Comparison of ENCODE assay signal across 12 mouse cellular contexts in genomic region chr9:91363011-91363730, GRCm38 (mm10). TPM values are rescaled to one million over a fixed set of nuclear protein-coding genes. Genes with fewer than 3 reads are reported as not detected.
DNase-seq lines count a peak whose midpoint lies in the region; ATAC-seq and TF ChIP-seq lines count a peak whose summit lies in the region.
"Had no signal": no experiment of that assay in that cellular context is flagged by ENCODE, and none has a peak within 500 bp of the region (broad histone marks: within the 10 kb centered on the region; RNA-seq: fewer than 3 reads in every experiment).

No protein-coding gene starts in this region.

- DNase-seq in gastrocnemius, adult 2 months = no peak
- no peak for DNase-seq in gastrocnemius, postnatal 4 days (ENCODE audit: low spot score in 2 of 2)
- peak; percentile 27 for DNase-seq in embryonic facial prominence, embryonic 11.5 days (ENCODE audit: low spot score)
- DNase-seq in hindbrain, embryonic 14.5 days (ENCODE audit: low spot score) = peak; percentile 38
- no peak for DNase-seq in left cerebral cortex, postnatal 36 days (ENCODE audit: low spot score in 2 of 2)
- no peak for DNase-seq in kidney, adult 11 months
- no peak for DNase-seq in yolk sac, embryonic 10.5 days (ENCODE audit: low spot score)
- DNase-seq: gastrocnemius, postnatal 36 days; kidney, adult 18-20 months had no signal

- intact Hi-C loops in gastrocnemius, adult 2 months (cut with DNase I) = no loop called here
- intact Hi-C loops in left cerebral cortex, postnatal 36 days (cut with DNase I) = loop anchor here (5.0 to 10.0 kb wide), 3 partner anchors 44 to 1478 kb away; no protein-coding TSS in a partner anchor

- 2% methylated on average over 14 of the region's 14 CpGs for WGBS in embryonic facial prominence, embryonic 11.5 days
- WGBS in hindbrain, embryonic 14.5 days = 4% methylated on average over 14 of the region's 14 CpGs
- WGBS in neural tube, embryonic 12.5 days = under 1% methylated on average over 14 of the region's 14 CpGs

- H3K9ac ChIP-seq in embryonic facial prominence, embryonic 11.5 days (replicated peaks; ENCODE audit: low read length) = peak overlapping the region; percentile 62
- peak overlapping the region; percentile 97 for H3K9ac ChIP-seq in hindbrain, embryonic 14.5 days
- H3K9ac ChIP-seq in neural tube, embryonic 12.5 days = peak overlapping the region; percentile 98
- H3K9ac ChIP-seq: limb, embryonic 12.5 days had no signal

- no peaks in the 10 kb centered on the region for H3K4me1 ChIP-seq in embryonic facial prominence, embryonic 11.5 days (ENCODE audit: control insufficient read depth, insufficient read depth, low read length)
- no peaks in the 10 kb centered on the region for H3K4me1 ChIP-seq in hindbrain, embryonic 14.5 days (replicated peaks; ENCODE audit: control insufficient read depth, insufficient read depth, low read length)
- H3K4me1 ChIP-seq in neural tube, embryonic 12.5 days = no peaks in the 10 kb centered on the region

- ATAC-seq in embryonic facial prominence, embryonic 11.5 days (replicated peaks; ENCODE audit: insufficient number of reproducible peaks, low FRiP score, low TSS enrichment, low read depth) = no peak
- ATAC-seq in hindbrain, embryonic 14.5 days (ENCODE audit: low FRiP score) = no peak
- no peak for ATAC-seq in neural tube, embryonic 12.5 days (ENCODE audit: low FRiP score, low read depth)

- peaks cover 51% of the 10 kb centered on the region for H3K27me3 ChIP-seq in embryonic facial prominence, embryonic 11.5 days (ENCODE audit: control insufficient read depth, insufficient read depth, low read length)
- H3K27me3 ChIP-seq in hindbrain, embryonic 14.5 days (ENCODE audit: control insufficient read depth, insufficient read depth, low read length) = peaks cover 45% of the 10 kb centered on the region
- peaks cover 18% of the 10 kb centered on the region for H3K27me3 ChIP-seq in neural tube, embryonic 12.5 days (replicated peaks)

- peak overlapping the region; percentile 66 for H3K4me3 ChIP-seq in gastrocnemius, adult 2 months
- peak overlapping the region; percentile 37 for H3K4me3 ChIP-seq in embryonic facial prominence, embryonic 11.5 days (ENCODE audit: low read depth, low read length)
- peak overlapping the region; percentile 51 for H3K4me3 ChIP-seq in hindbrain, embryonic 14.5 days (replicated peaks; ENCODE audit: low read length)
- H3K4me3 ChIP-seq in neural tube, embryonic 12.5 days = peak overlapping the region; percentile 82

- H3K9me3 ChIP-seq in embryonic facial prominence, embryonic 11.5 days (replicated peaks; ENCODE audit: control insufficient read depth, low read length) = no peaks in the 10 kb centered on the region
- H3K9me3 ChIP-seq in hindbrain, embryonic 14.5 days (ENCODE audit: control insufficient read depth, low read length) = no peaks in the 10 kb centered on the region
- no peaks in the 10 kb centered on the region for H3K9me3 ChIP-seq in neural tube, embryonic 12.5 days
- H3K9me3 ChIP-seq: limb, embryonic 12.5 days had no signal

- H3K27ac ChIP-seq in gastrocnemius, adult 2 months = peak overlapping the region; percentile 63; the same call in 1 of the 2 replicates
- H3K27ac ChIP-seq in embryonic facial prominence, embryonic 11.5 days (replicated peaks; ENCODE audit: low read depth, low read length) = no peak overlapping the region
- H3K27ac ChIP-seq in hindbrain, embryonic 14.5 days = peak overlapping the region; percentile 96
- H3K27ac ChIP-seq in neural tube, embryonic 12.5 days = peak overlapping the region; percentile 98
- H3K27ac ChIP-seq: limb, embryonic 12.5 days; macrophage had no signal

- H3K4me2 ChIP-seq in embryonic facial prominence, embryonic 11.5 days (ENCODE audit: low read depth, low read length) = no peak overlapping the region
- H3K4me2 ChIP-seq in hindbrain, embryonic 14.5 days (replicated peaks) = peak overlapping the region; percentile 52
- peak overlapping the region; percentile 60 for H3K4me2 ChIP-seq in neural tube, embryonic 12.5 days (replicated peaks)

- no peaks in the 10 kb centered on the region for H3K36me3 ChIP-seq in embryonic facial prominence, embryonic 11.5 days (replicated peaks; ENCODE audit: control insufficient read depth, insufficient read depth, low read depth, low read length)
- peaks cover 8% of the 10 kb centered on the region; the same call in 1 of the 2 replicates for H3K36me3 ChIP-seq in hindbrain, embryonic 14.5 days (replicated peaks; ENCODE audit: control insufficient read depth, insufficient read depth)
- peaks cover 12% of the 10 kb centered on the region; the same call in 1 of the 2 replicates for H3K36me3 ChIP-seq in neural tube, embryonic 12.5 days
- H3K36me3 ChIP-seq: limb, embryonic 12.5 days had no signal

- TF ChIP-seq CTCF in gastrocnemius, adult 2 months (IDR thresholded peaks at IDR 0.05) = no peak

RNA-seq across cellular contexts. Expression of gene Zic4, which starts 1.0 kb away (rescaled TPM):
- not detected for total RNA-seq in gastrocnemius, adult 2 months (2021)
- under 1 TPM; 0.73 to 0.78 TPM for total RNA-seq in gastrocnemius, postnatal 4 days (2021)
- polyA plus RNA-seq in embryonic facial prominence, embryonic 11.5 days (2014; fragmentation: Nextera tagmentation; extraction: Ambion mirVana) = 6.7 and 6.9 TPM in 2 replicates
- 47.8 and 54.9 TPM in 2 replicates for polyA plus RNA-seq in hindbrain, embryonic 14.5 days (2014; fragmentation: Nextera tagmentation; extraction: Ambion mirVana)
- 62.8 and 66.6 TPM in 2 replicates for polyA plus RNA-seq in neural tube, embryonic 12.5 days (2016; fragmentation: Nextera tagmentation; extraction: Ambion mirVana)
- total RNA-seq in left cerebral cortex, postnatal 36 days (2021) = 1 to 10 TPM; 2.8 to 4.7 TPM
- polyA plus RNA-seq: macrophage had no signal

RNA-seq across cellular contexts. Expression of gene Zic1, which starts 2.4 kb away (rescaled TPM):
- total RNA-seq in gastrocnemius, adult 2 months (2021) = 1 to 10 TPM in 1 of 2 experiments, under 1 TPM in 1; 0.81 to 1.4 TPM
- 1 to 10 TPM; 2.2 to 2.4 TPM for total RNA-seq in gastrocnemius, postnatal 4 days (2021)
- 3.3 and 3.5 TPM in 2 replicates for polyA plus RNA-seq in embryonic facial prominence, embryonic 11.5 days (2014; fragmentation: Nextera tagmentation; extraction: Ambion mirVana)
- polyA plus RNA-seq in hindbrain, embryonic 14.5 days (2014; fragmentation: Nextera tagmentation; extraction: Ambion mirVana) = 21.4 and 25.1 TPM in 2 replicates
- polyA plus RNA-seq in neural tube, embryonic 12.5 days (2016; fragmentation: Nextera tagmentation; extraction: Ambion mirVana) = 19.0 and 19.9 TPM in 2 replicates
- total RNA-seq in left cerebral cortex, postnatal 36 days (2021) = 10 to 100 TPM in 1 of 2 experiments, 1 to 10 TPM in 1; 7.2 to 15.3 TPM
- polyA plus RNA-seq: macrophage had no signal

Comparison
In these comparisons a context has a peak if more than half of its experiments do, and no peak if none do; other contexts are left out.
1. DNase-seq: peak in embryonic facial prominence, embryonic 11.5 days (single experiment) and hindbrain, embryonic 14.5 days (single experiment); none in gastrocnemius, adult 2 months (single experiment), gastrocnemius, postnatal 4 days (0 of 2), left cerebral cortex, postnatal 36 days (0 of 2), kidney, adult 11 months (single experiment) and yolk sac, embryonic 10.5 days (single experiment).
2. Peak in every context shown above with its lines, with median percentiles within 50 percentile points of each other: H3K4me3 ChIP-seq and H3K9ac ChIP-seq.